Mouse (Mus musculus): ENCODE data around the gene Racgap1.

Racgap1 gene

DNA sequence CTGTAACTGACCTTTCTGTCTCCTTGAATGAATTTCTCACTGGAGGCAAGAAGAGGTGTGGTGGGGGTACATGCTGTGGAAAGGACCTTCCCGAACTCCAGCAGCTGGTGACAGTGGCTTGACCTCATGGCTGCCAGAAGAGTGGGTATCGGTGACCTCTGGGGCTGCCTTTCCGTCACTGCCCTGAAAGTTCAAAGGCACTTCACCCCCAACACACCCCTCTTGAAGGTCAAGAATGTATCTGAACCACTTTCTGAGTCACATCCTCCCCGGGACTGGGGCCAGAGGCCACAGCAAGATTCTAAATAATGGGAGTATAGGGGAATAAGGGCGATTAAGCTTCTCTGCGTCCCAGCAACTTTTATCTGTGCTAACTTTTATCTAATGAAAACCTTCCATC lies 65.7 kb downstream of the Racgap1 start:
- no peak for DNase-seq

DNA sequence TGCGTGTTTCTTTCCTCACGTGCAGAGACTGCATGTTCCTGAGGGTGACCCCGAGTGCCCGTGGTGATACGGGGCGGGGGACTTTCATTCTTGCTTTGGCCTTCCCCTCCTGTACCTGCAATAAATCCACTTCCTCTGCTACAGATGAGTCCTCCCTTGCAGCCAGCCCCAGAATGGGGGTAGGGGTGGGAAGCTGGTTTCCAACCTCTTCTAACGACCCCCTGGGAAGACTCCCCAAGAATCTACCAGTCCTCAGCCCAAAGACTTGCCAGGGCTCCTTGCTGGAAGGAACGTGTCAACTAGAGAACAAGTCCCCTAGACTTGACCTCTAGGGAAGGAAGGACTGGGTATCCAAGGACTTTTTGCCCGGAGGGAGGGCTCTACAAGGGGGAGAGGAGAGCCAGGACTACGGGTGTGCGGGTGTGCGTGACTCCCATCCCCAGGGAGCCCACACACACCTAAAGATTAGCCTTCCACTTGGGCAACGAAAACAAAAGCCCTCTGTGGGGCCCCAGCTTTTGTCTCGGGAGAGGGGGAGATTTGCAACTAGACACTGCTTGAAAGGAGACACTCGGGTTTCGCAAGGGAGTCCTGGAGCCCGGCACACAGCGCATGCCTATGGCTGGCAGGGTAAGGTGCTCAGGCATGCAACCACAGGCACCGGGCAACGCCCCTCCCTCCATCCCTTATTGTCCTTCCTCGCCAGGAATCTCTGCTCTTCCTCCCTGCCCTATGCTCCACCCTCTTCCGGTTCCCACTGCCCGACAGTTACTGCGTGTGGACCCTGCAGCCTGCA lies 66.9 kb downstream of the Racgap1 start:
- DNase-seq = no peak

DNA sequence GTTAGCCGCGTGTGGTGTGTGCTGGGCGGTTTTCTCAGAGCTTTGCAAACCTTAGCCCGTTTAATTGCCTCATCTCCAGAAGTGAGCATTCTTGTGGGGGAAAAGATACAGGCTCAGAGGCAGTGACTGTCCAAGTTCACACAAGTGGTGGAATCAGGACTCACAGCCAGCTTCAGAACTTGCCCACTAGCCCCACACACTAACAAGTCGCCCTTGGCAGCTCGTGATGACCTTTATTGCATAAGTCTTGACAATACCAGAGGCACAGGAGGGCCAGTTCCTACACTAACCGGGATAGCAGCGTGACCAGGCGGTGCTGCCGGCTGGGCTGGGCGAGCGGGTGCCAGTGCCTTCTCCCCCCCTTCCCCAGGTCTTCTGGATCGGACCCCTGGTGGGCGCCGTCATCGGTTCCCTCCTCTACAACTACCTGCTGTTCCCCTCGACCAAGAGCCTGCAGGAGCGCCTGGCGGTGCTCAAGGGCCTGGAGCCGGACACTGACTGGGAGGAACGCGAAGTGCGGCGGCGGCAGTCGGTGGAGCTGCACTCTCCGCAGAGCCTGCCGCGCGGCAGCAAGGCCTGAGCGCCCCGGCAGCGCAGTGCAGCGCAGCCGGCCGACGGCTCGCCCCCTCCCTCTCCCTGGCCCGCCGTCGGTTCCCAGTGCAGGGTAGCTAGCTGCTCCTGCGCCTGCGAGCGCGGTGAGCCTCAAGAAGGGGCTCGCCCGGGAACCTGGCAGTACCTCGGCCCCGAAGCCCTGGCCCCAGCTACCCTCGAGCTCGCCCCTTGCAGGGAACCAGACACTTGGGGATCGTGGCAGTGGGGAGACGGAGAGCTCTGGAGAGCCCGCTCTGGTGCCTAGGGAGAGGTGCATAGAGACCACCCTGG lies 67.8 kb downstream of the Racgap1 start:
- DNase-seq = no peak

GRCm38 (mm10) chr15:99578802-99579485 lies 72.5 kb downstream of the Racgap1 start, which contains the start of gene Aqp2:
Gene Aqp2 (plus strand): TSS chr15:99579055.
- DNase-seq = no peak

All from B cell, adult 2 months (primary cell).